Mouse (Mus musculus) R1 (cell line): Measurements from ENCODE around the gene Brpf1.

Experiments used
- DNase-seq: peaks from one replicate; pipeline ENCODE4 v3.0.0-alpha.2; 2018; ENCODE audit warnings: low read depth, low spot score

Gene Brpf1

GRCm38 (mm10) chr6:113306986-113307349 is at the start of gene Brpf1:
TSS of gene Brpf1 (plus strand) at chr6:113307137.
- no peak for DNase-seq

DNA sequence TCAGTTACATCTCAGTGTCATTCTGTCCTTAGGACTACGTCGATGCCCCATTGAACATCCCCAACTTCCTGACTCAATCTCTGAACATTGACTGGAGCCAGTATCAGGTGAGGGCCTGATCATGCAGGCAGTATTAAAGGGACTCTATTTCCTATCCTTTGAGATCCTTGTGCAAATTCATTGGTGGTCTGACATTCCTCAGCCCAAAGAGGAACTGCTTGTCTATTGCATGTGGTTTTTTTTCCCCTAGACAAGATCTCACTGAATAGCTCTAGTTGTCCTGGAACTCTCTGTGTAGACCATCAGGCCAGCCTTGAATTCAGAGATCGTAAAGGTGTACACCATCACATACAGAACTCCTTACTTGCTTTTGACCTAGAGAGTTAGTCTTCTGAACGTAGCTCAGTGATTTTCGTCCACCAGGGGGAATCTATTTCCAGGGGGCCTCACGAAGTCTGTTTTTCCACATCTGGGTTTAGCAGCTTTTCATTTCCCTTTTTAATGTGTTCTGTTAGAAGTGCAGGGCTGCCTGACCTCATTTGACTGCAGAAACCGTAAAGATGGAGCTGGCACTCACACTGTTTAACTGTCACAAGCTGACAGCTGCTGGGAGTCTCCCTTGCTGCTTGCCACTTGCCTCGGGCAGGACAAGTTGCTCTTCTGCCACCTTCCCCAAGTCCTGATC is 45.6 kb upstream of the Brpf1 start:
- no peak for DNase-seq

DNA sequence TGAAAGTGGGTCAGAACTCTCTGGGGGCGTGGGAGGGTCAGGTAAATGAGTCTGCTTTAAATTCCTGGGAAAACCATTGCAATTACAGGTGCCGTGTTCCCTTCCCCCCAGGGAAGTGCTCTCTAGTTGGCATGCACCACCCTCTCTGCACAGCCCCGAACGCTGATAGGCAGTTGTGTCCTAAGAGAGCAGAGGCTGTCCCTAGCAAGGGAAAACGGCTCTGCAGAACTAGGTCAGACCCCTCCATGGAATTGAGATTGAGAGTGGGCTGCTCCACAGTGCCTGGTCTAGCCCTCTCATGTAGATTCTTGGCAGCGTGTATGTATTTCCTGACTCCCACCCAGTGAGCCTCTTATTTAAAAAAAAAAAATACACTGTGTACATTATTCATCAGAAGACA is 43.4 kb upstream of the Brpf1 start:
- no peak for DNase-seq

- DNase-seq: peak; percentile 51
Observed at GRCm38 (mm10) chr6:113264429-113264828, 42.5 kb upstream of the Brpf1 start.

DNA sequence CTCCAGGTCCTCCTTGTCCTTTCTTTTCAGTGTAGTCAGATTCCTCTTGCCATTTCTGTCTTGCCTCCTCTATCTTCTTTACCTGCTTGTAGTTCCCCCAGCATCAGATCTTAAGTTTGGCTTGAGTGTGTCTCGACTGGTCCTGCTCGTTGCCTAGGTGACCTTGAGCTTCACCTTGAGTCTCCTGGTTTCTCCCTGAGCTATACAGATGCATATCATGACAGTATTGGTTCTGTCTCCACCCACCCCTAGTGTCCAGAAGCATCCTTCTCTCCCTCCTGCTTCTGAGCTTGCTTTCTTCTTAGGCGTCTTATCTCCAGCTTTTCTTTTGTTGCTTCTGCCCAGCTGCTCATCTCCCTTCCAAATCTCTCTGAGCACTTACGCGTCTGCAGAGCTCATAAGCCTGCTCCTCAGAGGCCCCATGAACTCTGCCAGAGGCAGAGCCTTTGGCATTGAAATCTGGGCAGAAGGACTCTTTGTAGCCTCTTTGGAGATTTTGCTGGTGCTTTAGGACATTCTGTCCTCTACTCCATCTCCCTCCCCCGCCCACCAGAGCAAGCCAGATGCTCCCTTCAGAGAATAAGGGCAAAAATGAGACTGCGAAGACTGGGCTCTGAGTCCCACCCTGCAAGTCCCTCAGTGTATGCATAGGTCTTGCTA is 39.8 kb upstream of the Brpf1 start:
- peak; percentile 58 for DNase-seq

DNA sequence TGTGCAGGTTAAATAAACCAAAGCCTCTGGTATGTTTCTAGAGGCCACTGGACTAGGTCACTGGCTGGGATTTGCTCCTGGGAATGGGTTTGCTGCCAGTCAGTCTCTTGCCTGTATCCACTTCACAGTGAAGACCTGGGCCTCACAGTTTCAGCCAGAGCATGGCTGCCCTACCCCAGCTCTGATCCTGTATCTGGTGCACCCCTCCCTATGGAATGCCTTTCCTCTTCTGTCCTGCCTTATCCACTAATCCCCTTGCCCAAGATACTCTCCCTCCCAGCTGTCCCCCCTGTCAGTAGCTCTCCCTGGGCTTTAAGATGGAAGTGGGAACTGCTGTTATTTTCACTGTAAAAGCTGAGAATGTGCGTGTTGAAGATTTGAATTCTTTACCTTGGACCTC is 38.9 kb upstream of the Brpf1 start:
- DNase-seq: no peak

DNA sequence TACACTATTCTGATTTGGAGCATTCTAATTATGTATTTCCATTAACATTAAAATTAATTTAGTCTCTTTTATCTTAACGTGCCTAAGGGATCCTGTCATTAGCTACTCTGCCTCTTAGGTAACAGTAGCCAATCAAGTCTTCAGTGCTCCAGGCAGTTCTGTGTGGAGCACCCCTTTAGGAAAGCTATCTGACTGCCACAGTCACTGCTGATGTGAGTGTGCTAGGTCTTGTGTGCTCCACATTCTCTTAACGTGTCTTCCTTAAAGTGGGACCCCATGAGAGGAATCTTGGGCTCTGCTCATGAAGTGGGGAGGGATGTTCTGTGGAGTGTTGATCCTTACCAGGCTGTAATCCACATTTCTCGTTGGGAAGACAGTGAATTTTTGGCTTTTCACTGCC is 34.6 kb upstream of the Brpf1 start:
- DNase-seq: no peak

DNA sequence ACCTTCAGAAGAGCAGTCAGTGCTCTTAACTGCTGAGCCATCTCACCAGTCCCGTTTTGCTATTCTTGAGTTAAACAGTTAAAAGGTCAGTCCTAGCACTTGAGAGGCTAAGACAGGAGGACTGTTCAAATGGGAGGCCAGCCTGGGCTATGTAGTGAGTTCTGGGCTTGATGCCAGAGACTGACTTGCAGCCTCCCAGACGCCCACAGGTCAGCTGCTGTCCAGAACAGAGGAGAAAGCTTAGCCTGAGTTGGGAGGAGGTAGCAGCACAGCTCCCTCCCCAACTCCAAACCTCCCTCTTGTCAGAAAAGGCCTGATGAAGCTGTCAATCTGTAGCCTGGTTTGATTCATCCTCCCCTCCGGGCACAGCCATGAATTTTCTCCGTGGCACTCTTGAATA is 30.1 kb upstream of the Brpf1 start:
- DNase-seq: no peak

- DNase-seq: no peak
Observed at GRCm38 (mm10) chr6:113281676-113282075, 25.3 kb upstream of the Brpf1 start.

- DNase-seq: peak; percentile 89
Observed at GRCm38 (mm10) chr6:113282101-113282802, 24.7 kb upstream of the Brpf1 start, which contains the start of gene Cpne9. TSS of gene Cpne9 (plus strand) at chr6:113282307.

GRCm38 (mm10) chr6:113282969-113283368 is 24.0 kb upstream of the Brpf1 start:
- DNase-seq: no peak

- DNase-seq: peak; percentile 97
Observed at GRCm38 (mm10) chr6:113283500-113283899, 23.4 kb upstream of the Brpf1 start.

DNA sequence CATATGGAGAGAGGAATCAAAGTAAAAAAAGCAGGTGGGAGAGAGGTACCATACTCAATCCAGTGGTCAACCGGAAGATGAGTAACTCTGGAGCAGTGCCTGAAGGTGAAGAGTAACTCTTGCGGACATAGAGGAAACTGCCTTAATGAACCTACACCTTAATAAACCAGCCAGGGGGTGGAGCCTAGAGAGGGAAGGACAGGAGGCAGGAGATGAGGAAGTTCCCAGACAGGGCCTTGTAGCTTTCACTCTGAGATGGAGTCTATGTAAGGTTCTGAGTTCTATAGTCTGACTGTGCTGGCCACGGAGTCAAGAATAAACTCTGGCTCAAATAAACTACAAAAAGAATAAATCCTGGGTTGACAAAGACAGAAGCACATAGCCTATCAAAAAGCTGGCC is 22.0 kb upstream of the Brpf1 start:
- DNase-seq: no peak

- no peak for DNase-seq
Observed at GRCm38 (mm10) chr6:113286316-113286715, 20.6 kb upstream of the Brpf1 start.

- no peak for DNase-seq
Observed at GRCm38 (mm10) chr6:113287236-113287635, 19.7 kb upstream of the Brpf1 start.

- DNase-seq: peak; percentile 78
Observed at GRCm38 (mm10) chr6:113289346-113289745, 17.6 kb upstream of the Brpf1 start.

GRCm38 (mm10) chr6:113290346-113290745 is 16.6 kb upstream of the Brpf1 start:
- DNase-seq: peak; percentile 84

GRCm38 (mm10) chr6:113292938-113293337 is 14.0 kb upstream of the Brpf1 start:
- DNase-seq: no peak

DNA sequence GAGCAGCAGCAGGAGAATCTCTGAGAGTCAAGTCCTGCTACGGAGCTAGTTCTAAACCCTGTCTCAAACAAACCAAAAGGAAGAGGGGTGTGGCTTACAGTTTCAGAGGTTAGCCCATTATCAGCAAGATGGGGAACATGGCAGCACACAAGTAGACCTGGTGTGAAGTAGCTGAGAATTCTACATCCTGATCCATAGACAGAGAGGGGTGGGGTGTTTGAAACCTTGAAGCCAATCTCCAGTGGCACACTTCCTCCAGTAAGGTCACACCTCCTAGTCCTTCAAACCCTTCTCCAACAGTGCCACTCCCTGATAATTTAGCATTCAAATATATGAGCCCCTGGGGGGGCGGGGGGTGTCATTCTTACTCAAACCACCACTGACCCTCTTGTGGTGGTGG is 10.9 kb upstream of the Brpf1 start:
- DNase-seq: peak; percentile 76

DNA sequence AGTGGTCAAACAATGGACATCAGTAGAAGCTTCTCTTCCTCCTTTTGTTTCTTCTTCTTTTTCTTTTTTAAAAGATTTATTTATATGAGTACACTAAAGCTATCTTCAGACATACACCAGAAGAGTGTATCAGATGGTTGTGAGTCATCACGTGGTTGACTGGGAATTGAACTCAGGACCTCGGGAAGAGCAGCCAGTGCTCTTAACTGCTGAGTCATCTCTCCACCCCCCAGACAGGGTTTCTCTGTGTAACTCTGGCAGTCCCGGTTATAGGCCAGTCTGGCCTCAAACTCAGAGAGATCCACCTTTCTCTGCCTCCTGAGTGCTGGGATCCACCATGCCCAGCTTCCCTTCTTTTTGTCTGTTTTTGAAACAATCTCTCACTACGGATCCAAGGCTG is 10.3 kb upstream of the Brpf1 start:
- peak; percentile 67 for DNase-seq

- no peak for DNase-seq
Observed at GRCm38 (mm10) chr6:113301350-113301749, 5.6 kb upstream of the Brpf1 start.

GRCm38 (mm10) chr6:113302258-113302657 is 4.7 kb upstream of the Brpf1 start:
- peak; percentile 69 for DNase-seq
